Mouse (Mus musculus) right cerebral cortex, postnatal 25 days (tissue): ENCODE measurements around the gene Hs6st3.

Experiments used
- DNase-seq: peaks from one replicate; pipeline ENCODE4 v3.0.0; 2022

Gene Hs6st3

GRCm38 (mm10) chr14:119137906-119138785, at the start of gene Hs6st3:
Gene Hs6st3 (plus strand): TSS chr14:119138341.
- DNase-seq: no peak

- DNase-seq: peak; percentile 88
These were observed 39.1 kb upstream of the Hs6st3 start, which contains the start of gene Uggt2 for GRCm38 (mm10) chr14:119098851-119099569. Gene Uggt2 (minus strand): TSS chr14:119099430.

- DNase-seq: no peak
These were observed 38.6 kb upstream of the Hs6st3 start for GRCm38 (mm10) chr14:119099570-119099891.

- DNase-seq: no peak
These were observed 30.6 kb upstream of the Hs6st3 start for GRCm38 (mm10) chr14:119107591-119107990.

GRCm38 (mm10) chr14:119108776-119109301, 29.3 kb upstream of the Hs6st3 start:
- DNase-seq: no peak

- no peak for DNase-seq
These were observed 28.3 kb upstream of the Hs6st3 start for GRCm38 (mm10) chr14:119109776-119110218.

GRCm38 (mm10) chr14:119112558-119112957, 25.6 kb upstream of the Hs6st3 start:
- no peak for DNase-seq

- no peak for DNase-seq
These were observed 14.6 kb upstream of the Hs6st3 start for GRCm38 (mm10) chr14:119123582-119123981.

- no peak for DNase-seq
These were observed 14.1 kb upstream of the Hs6st3 start for GRCm38 (mm10) chr14:119124061-119124460.

- no peak for DNase-seq
These were observed 12.3 kb upstream of the Hs6st3 start for GRCm38 (mm10) chr14:119125840-119126239.

- no peak for DNase-seq
These were observed 10.8 kb upstream of the Hs6st3 start for GRCm38 (mm10) chr14:119127330-119127729.

- peak; percentile 90 for DNase-seq
These were observed 632 bp upstream of the Hs6st3 start for GRCm38 (mm10) chr14:119137512-119137905.

- peak; percentile 20 for DNase-seq
These were observed 602 bp downstream of the Hs6st3 start for GRCm38 (mm10) chr14:119138786-119139100.

- no peak for DNase-seq
These were observed 1.3 kb downstream of the Hs6st3 start for GRCm38 (mm10) chr14:119139381-119139950.

GRCm38 (mm10) chr14:119153088-119153487, 14.9 kb downstream of the Hs6st3 start:
- no peak for DNase-seq

GRCm38 (mm10) chr14:119193905-119194304, 55.8 kb downstream of the Hs6st3 start:
- no peak for DNase-seq

GRCm38 (mm10) chr14:119203508-119203907, 65.4 kb downstream of the Hs6st3 start:
- no peak for DNase-seq

- DNase-seq: peak; percentile 17
These were observed 77.6 kb downstream of the Hs6st3 start for GRCm38 (mm10) chr14:119215576-119216309.

- DNase-seq: no peak
These were observed 89.7 kb downstream of the Hs6st3 start for GRCm38 (mm10) chr14:119227709-119228338.

GRCm38 (mm10) chr14:119233598-119233997, 95.5 kb downstream of the Hs6st3 start:
- DNase-seq: no peak

- DNase-seq: no peak
These were observed 109.0 kb downstream of the Hs6st3 start for GRCm38 (mm10) chr14:119247131-119247530.

- DNase-seq: peak; percentile 66
These were observed 110.0 kb downstream of the Hs6st3 start for GRCm38 (mm10) chr14:119248001-119248607.
